Mouse (Mus musculus) monocyte, adult 5-6 weeks (primary cell): Measurements from ENCODE around the gene Gm48551. TPM values are rescaled to one million over a fixed set of nuclear protein-coding genes. Genes with fewer than 3 reads are reported as not detected.

Experiments used
- ATAC-seq: fragments of 153-309, 156-312 bp; replicated peaks from 2 replicates; pipeline ENCODE4 v1.8.0; 2017; ENCODE audit warnings: mild to moderate bottlenecking; ENCODE audit not compliant: low TSS enrichment, insufficient number of reproducible peaks, severe bottlenecking, poor library complexity, low FRiP score
- total RNA-seq: library from RNA; stranded (forward); fragments of 200-1000, 200-491, 200-594 nt; gene quantifications from 3 replicates; pipeline ENCODE4 v1.2.3, GENCODE M21; 2017

The Gm48551 gene
- total RNA-seq, 1 experiment from 2014 or later: not detected

DNA sequence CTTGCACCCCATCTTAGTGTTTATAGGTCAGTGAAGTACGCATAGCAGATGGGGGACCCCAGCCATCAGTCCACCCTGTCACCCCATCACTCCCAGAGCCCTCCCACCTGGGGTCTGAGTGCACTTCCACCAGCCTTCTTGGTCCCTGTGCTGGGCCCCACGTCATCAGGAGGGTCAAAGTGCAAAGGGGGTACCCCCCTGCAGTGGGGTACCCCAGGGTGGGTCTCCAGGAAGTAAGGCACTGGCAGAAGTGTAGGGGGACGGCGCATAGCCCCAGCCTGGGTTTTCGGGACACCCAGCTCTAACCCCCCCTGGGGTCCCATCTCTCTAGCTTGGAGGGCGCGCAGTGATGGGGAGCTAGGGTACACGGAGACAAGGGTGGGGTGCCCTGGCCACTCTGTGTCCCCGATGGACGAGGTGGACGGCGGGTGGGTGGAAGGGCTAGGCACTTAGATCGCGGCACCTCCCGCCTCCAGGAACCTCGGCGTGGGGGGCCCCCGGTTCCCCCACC is 15.6 kb downstream of the Gm48551 start:
- no peak for ATAC-seq

DNA sequence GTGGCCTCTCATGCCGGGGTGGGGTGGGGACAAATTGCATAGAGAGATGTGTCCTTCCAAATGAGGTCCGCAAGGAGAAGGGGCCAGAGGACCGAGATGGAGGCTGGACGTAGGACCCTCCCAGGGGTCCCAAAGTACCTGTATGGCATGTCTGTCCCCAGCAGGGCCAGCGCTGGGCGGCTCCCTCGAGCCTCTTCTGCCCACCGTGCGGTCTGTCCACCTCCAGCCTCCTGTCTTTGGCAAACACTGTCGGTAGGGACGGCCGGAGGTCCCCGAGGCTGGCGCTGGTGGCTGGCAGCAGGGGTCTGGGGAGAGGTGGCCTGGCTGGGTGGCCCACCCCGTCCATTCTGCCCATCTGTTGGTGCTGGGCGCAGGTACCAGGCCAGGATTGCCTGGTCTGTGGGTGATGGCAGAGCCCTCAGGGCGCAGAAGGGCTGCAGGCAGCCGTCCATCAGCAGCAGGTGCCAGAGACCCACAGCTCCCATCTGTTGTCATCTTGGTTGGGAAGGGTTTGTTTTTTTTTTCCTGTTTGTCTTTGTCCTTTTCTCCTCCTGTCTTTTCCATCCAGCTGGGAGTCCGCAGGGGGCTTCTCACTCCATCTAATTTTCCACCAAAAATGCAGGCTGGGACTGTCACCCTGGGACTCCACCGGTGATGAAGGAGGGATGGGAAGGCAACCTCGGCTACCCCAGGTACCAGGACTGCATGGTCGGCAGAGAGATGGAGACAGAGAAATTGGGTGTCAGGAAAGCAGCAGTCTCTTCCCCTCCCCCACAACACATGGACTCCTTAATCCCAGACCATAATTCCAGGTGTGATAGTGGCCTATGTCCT is 16.3 kb downstream of the Gm48551 start:
- no peak for ATAC-seq

DNA sequence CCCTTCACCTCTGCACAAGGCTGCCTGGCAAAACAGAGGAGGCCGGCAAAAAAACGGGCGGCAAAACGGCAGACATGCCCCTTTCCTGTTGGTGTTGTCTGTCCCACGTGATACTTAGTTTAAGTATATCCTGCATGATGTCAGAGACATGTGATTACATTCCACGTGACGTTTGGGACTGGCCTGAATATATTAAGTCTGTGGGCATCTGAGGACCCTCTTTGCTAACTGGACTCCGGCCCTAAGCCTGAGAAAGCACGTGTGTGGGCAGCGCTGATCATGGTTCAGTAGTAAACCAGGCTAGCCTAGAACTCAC is 16.9 kb downstream of the Gm48551 start:
- no peak for ATAC-seq

DNA sequence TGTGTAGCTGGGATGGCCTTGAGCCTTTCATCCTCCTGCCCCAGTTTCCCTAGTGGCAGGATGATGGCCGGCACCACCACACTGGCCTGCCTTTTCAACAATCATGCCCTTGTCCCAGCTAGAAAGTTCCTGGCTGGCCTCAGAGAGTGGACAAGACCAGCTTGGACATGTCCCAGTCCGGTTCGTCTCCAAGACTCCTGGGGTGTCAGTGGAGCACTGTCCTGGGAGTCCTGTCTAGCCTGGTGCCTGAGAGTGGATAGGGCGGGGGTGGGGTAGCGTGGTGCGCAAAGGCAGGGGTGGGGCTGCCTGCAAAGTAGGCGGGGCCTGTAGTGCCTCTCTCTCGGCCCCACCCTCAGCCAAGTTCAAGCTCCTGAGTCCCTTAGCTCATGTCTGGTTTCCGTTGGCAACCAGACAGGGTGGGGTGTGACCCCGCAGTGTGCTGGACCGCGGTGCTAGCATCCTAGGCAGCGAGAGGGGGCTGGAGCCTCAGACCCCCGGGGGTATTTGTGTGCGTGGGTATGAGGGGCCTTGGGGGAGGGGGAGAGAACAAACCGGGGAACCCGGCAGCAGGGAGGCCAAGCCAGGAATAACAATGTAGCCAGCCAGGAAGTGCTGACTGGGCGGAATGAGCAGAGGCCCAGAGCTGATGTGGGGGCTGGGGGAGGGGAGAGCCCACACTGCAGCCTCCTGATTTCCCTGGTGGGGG is 17.4 kb downstream of the Gm48551 start:
- ATAC-seq: peak; percentile 51

DNA sequence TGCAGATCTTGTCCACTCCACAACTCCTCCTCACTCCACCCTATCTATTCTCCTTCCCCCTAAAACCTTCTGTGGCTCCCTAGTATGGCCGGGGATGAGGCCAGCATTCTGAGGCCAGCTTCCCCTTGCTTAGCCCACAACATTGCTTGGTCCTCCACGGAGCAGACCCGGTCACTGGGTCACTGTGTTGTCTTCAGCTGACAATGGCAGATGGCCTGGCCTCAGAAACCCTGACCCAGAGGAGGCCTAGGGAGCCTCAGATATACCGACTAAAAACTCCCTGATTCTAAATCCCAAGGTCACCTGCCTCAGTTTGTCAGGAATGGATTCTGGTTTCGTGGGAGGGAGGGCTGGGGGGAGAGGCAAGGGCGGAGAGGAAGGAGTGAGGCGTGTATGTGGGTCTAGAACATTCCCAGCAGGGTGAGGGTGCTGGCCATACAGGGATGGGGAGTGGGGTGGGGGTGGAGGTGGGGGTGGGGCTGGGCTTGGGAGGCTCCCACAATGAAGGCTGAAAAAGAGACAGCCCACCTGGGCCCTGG is 18.0 kb downstream of the Gm48551 start:
- no peak for ATAC-seq

DNA sequence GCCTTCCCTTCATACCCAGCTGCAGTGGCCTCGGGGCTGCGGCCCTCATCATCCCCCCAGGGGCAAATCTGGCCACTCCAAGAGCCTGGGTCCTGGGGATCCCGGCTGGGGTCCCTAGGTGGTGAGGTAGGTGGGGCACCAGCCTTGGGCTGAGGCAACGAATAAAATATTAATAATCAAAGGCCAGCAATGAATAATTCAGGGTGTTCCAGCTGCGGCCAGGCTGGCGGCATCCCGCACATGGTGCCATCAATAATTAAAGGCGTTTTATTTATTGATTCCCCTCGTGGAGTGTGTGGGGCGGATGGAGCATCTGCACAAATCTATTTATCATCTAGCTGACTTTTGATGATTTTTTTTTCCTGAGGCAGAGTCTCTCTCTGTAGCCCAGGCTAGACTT is 19.2 kb downstream of the Gm48551 start:
- no peak for ATAC-seq

DNA sequence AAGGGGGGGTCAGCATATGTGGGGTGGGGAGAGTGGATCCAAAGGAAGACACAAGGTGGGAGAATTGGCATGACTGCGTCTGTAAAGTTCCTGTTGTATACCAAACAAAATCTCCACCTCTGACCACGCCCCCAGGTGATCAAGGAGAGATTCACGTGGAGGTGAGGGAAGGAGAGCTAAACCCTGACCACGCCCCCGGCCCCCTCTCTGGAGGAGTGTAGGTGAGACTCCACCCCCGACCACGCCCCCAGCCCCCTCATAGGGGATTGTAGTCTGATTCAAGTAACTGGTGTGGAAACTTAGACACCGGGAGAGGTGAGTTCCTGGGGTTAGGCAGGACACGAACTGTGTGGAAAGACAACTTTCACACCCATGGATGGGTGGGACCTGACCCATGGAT is 19.8 kb downstream of the Gm48551 start:
- ATAC-seq: no peak

DNA sequence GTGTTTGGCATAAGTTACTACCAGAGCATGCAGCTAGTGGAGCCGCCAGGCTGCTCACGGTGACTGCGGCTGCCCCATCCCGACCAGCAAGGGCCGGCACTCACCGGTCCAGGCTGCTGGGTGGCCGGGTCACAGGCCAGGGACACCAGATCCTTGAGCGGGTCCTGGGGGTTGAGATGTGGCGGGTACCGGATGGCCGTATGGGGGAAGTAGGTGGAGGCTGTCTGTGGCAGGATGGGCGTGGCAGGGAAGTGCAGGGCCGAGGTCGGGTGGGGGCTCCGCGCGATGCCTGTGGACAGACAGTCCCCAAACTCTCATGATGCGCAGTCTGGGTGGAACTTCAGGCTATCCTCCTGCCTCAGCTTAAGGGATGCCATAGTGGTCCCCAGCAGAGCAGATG is 20.5 kb downstream of the Gm48551 start:
- peak; percentile 50 for ATAC-seq

DNA sequence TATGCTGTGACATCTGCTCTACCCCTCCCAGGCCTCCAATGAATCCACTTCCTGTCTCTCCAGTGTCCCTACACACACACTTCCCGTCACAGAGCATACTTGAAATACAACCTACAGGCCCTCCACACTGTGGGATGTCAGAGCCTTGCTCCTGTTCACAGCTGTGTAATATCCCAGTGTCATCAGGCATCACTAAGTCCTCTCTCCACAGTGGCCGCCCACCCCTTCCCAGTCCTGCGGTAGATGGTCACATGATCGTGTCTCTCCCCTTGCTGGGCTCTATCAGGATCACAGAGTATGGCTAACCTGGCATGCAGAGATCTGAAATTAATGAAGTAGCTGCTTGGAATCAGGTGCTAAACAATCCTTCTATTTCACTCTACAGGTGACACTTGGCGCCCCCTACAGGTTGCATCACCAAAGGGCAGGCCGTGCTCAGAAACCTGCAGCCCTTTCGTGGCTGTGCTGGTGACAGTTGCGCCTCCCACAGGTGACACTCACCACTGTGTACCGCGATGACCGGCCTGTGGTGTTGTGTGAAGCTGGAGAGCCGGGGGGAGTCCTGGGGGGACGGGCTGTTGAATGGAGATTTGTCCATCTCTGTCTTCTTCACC is 21.4 kb downstream of the Gm48551 start:
- ATAC-seq: no peak

DNA sequence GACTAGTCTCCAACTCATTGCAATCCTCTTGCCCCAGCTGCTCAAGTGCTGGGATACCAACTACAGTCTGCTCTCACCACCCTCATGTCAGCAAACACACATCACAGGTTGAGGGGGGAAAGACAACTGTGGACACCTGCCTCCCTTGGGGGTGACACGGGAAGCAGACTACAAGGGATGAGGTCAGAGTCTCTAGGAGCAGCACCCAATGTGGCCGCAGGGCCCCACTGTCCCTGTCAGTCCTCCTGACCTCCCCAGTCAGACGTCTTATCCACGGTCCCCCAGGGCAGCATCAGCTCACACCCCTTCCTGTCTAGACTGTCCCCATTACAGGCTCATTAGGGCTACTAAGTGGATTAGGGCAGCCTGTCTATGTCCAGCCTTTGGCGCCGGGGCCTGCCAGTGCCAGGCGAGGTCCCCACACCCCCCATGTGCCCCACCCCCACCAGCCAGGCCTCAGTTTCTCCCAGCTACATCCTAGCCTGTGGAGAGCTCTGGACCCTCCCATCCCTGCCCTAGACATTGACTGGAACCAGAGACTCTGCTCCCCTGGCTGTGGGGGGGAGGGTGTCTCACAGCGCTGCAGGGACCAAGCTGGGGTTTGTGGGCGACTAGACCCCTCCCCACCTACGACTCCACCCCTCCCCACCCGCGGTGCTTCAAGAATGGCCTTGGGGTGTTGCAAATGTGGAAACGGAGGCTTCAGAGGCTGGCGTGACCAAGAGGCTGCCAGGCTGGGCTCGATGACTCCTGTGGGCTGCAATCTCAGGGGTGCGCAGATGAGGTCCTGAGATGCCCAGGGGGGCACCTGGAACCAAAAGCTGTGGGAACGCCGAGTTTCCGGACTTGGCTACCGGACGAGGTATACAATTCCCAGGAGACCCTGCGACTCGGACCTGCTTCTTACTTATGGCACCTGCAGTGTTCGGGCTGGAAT is 22.5 kb downstream of the Gm48551 start:
- ATAC-seq: no peak

DNA sequence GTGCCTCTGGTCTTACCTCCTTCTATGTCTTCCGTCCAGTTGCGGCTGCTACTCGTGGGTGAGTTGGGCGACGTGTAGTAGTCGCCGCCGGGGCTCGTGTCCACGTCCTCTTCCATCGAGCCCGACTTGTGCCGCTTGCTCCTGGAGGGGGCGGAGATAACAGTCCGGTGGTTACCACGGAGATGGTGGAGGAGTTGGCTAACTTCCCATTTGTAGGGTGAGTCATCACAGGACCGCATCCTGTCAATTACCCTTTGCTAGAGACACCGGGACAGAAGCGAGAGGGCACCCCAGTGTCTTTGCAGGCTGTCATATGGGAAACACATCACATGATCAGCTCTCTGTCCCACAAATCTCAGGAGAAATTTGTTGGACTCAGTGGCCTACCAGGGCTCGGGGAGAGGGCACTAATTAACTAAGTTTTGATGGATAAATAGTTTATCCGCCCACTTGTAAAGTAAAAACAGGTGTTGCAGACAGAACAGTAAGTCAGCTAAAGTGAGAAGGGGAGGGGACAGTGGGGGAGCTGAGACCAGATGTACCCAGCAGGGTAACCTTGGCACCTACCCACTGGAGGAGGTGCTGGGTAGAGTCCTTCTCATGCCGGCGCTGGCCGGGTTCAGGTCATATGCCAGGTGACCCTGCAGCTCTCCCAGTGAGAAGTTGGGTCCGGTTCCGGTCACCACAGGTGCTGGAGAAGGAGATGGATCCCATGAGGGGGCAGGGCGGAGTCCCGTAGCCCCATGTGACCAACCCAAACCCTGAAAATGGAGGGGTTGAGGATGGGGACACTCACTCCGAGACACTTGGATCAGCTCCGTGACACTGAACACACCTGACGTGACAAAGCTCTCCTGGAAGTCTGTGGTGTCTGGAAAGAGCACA is 23.5 kb downstream of the Gm48551 start:
- peak; percentile 77 for ATAC-seq

DNA sequence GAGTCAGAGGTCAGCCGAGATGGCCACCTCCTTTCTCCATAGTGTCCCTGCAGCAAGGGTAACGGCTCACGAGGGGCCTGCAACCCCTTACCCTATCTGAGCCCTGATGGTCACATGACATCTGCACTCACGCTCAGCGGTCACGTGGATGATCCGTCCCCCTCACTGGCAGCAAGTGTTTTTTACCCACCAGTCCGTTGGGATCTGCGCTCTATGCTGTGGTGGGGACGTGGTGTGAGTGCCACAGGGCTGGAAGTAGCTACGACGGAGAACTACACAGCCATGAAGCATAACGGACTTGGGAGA is 24.1 kb downstream of the Gm48551 start:
- no peak for ATAC-seq

DNA sequence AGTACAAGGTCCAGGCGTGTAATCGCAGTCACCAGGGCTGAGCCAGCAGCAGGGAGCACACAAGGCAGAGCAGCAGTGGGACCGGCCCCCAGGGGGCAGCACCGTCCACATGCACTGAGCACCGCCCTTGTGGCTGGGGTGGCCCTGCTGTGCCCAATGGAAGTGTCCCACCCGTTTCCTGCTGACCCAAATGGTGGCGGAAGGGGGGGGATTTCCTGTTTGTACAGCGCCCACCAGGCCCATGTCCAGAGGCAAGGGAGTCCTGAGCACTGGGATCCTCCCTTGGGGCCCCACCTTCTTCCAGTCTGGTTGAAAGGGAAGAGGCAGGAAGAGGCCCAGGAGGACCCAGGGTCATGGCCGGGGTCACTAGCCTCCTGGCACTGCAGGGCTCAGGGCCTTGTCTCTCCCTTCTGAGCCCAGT is 24.6 kb downstream of the Gm48551 start:
- peak; percentile 53 for ATAC-seq

DNA sequence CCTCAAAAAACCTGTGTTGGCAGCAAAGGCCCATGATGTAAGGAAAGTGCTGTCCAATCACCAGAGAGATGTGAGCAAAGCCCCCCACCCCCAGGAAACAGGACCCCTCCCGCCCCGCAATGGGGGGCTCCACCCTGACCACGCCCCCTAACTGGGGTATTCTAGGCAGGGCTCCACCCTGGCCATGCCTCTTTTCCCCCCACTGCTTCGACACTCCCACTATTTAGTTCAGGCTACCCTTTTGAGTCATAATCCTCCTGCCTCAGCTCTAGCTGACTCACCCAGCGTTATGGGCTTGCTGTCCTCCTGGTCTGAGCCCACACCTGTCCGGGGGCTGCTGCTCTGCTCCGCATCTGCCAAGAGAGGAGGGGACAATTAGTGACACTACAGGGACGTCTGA is 25.1 kb downstream of the Gm48551 start:
- no peak for ATAC-seq

DNA sequence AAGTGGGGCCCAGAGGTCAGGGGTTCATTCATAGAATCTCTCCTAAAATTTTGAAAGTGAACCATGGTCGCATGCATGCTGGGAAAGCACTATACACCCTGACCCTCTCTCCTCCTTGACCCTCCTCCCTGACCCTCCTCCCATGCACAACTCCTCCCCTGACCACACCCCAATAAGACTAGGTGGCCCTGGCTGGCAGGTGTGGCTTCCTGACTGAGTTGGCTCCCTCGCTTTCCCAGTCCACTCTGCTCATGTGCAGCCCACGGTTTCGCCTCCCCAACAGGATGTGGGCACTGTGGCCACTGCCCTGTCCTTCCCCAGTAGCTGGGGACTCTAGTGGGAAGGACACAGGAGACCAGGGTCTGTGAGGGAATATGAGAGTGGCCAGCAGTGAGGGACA is 26.1 kb downstream of the Gm48551 start:
- ATAC-seq: no peak

DNA sequence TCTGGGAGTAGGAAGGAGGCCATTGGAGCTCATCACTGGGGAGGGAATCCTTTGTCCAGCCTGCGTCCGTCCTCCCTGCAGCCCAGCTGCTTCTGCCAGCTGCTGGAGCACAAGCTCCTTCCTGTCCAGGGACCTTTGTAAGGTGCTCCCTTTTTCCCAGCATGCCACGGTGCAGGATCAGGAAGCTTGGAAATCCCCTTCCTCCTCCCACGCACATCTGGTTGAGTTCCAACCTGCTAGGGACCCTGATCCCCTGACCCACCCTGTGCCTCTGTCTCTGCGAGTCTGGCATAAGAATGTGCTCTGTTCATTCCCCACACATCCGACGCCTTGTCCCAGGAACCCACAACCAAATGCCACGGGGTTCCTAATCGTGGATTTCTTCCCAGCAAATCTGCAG is 26.7 kb downstream of the Gm48551 start:
- no peak for ATAC-seq

DNA sequence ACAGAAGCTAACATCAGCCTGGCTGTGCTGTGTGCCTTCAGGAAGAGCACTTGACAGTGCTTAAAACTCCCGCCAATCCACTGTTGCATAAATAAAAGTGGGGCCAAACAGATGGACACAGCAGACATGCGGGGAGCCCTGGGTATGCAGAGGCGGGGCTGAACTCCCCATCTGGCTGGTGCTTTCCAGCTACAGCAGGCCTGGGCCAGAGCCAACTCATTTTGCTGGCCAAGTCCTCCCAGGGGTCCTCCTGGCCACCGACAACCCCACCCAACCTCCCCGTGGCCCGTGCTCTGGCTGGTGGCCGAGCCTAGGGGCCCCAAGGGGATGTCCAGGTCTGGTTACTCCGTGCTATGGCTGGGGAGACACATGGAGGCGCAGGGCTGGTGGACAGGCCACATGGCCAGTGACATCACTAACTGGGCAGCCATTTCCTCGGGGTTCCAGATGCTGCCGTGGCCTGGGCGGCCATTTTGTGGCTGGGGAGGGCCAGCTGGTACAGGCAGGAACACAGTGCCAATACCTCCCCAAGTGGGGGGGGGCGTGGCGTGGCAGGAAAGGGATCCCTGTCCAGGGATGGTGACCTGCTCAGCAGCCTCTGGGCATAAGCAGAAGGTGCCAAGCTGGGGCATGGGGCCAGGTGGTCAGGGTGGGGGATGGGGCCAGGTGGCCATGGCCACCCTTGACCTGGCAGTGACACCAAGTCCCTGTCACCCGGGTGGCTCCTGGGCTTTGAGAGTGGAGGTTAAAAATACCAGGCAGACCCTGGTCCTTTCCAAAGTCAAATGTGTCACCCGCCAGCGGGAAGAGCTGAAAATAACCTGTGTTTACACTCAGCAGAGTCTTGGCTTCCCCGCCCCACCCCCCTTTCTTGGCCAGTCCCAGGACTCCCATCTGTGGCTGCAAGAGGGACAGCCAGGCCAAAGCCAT is 27.5 kb downstream of the Gm48551 start:
- ATAC-seq: no peak
